Mouse (Mus musculus): Measurements from ENCODE around the gene Fam129b. TPM values are rescaled to one million over a fixed set of nuclear protein-coding genes. Genes with fewer than 3 reads are reported as not detected.

Fam129b gene
- polyA plus RNA-seq, 1 experiment from 2014 or later = 108 TPM

DNA sequence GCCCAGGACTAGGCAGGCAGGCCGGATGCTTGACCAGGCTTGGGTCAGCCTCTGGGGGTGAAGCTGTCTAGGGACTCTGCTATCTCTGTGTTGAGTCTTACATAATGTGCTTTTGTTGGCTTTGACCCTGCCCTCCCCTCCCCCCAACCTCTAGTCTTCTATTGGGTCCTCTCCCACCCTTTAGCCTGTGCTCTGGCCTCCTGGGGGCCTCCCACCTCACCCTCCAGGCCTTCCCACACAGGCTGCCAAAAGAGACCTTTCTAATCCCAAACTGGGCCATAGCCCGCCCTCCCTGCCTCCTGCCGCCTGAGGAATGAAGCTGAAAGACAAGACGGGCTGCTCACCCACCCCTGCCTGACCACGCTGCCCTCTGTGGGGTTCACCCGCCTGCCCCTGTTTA lies 5.1 kb downstream of the Fam129b start:
- WGBS = 37% methylated on average over 6 of the region's 6 CpGs
- Histone ChIP-seq H3K27me3 (ENCODE audit: control insufficient read depth, insufficient read depth, low read length) (no peaks in the 10 kb centered on the region), H3K9me3 (replicated peaks; ENCODE audit: control insufficient read depth, low read length) (no peaks in the 10 kb centered on the region), H3K4me2 (ENCODE audit: low read depth, low read length) (peak overlapping the region; percentile 90), H3K27ac (ENCODE audit: low read length) (peak overlapping the region; percentile 97), H3K4me3 (replicated peaks; ENCODE audit: low read length) (no peak overlapping the region), H3K36me3 (ENCODE audit: control insufficient read depth, insufficient read depth, low read length) (no peaks in the 10 kb centered on the region; the same call in 1 of the 2 replicates), H3K4me1 (ENCODE audit: control insufficient read depth, insufficient read depth, low read length) (peaks cover 79% of the 10 kb centered on the region), H3K9ac (ENCODE audit: low read length) (peak overlapping the region; percentile 94)
- no peak for ATAC-seq (ENCODE audit: insufficient read depth, low FRiP score)

GRCm38 (mm10) chr2:32881723-32882122 lies 5.8 kb downstream of the Fam129b start:
- 22% methylated on average over 3 of the region's 3 CpGs for WGBS
- H3K36me3 ChIP-seq (ENCODE audit: control insufficient read depth, insufficient read depth, low read length) = no peaks in the 10 kb centered on the region; the same call in 1 of the 2 replicates
- H3K27ac ChIP-seq (ENCODE audit: low read length) = peak overlapping the region; percentile 97
- no peak overlapping the region for H3K4me3 ChIP-seq (replicated peaks; ENCODE audit: low read length)
- peak overlapping the region; percentile 94 for H3K9ac ChIP-seq (ENCODE audit: low read length)
- no peaks in the 10 kb centered on the region for H3K27me3 ChIP-seq (ENCODE audit: control insufficient read depth, insufficient read depth, low read length)
- H3K4me2 ChIP-seq (ENCODE audit: low read depth, low read length) = peak overlapping the region; percentile 90
- H3K4me1 ChIP-seq (ENCODE audit: control insufficient read depth, insufficient read depth, low read length) = peaks cover 79% of the 10 kb centered on the region
- no peaks in the 10 kb centered on the region for H3K9me3 ChIP-seq (replicated peaks; ENCODE audit: control insufficient read depth, low read length)
- ATAC-seq (ENCODE audit: insufficient read depth, low FRiP score) = peak; percentile 22; the same call in 1 of the 2 replicates

GRCm38 (mm10) chr2:32882283-32883043 lies 6.5 kb downstream of the Fam129b start:
- H3K4me1 ChIP-seq (ENCODE audit: control insufficient read depth, insufficient read depth, low read length) = peaks cover 78% of the 10 kb centered on the region

GRCm38 (mm10) chr2:32884745-32885144 lies 8.8 kb downstream of the Fam129b start:
- Histone ChIP-seq H3K4me3 (replicated peaks; ENCODE audit: low read length) (no peak overlapping the region), H3K4me2 (ENCODE audit: low read depth, low read length) (peak overlapping the region; percentile 22; the same call in 1 of the 2 replicates), H3K27ac (ENCODE audit: low read length) (peak overlapping the region; percentile 97), H3K9me3 (replicated peaks; ENCODE audit: control insufficient read depth, low read length) (no peaks in the 10 kb centered on the region), H3K4me1 (ENCODE audit: control insufficient read depth, insufficient read depth, low read length) (peaks cover 70% of the 10 kb centered on the region), H3K9ac (ENCODE audit: low read length) (peak overlapping the region; percentile 49), H3K36me3 (ENCODE audit: control insufficient read depth, insufficient read depth, low read length) (no peaks in the 10 kb centered on the region; the same call in 1 of the 2 replicates), H3K27me3 (ENCODE audit: control insufficient read depth, insufficient read depth, low read length) (no peaks in the 10 kb centered on the region)
- ATAC-seq (ENCODE audit: insufficient read depth, low FRiP score) = no peak
- 24% methylated on average over 7 of the region's 7 CpGs for WGBS

More at GRCm38 (mm10) chr2:32882283-32883043, 6.5 kb downstream of the Fam129b start:
- WGBS = 21% methylated on average over 13 of the region's 21 CpGs
- H3K4me3 ChIP-seq (replicated peaks; ENCODE audit: low read length) = peak overlapping the region; percentile 17
- H3K9ac ChIP-seq (ENCODE audit: low read length) = peak overlapping the region; percentile 60
- peak overlapping the region; percentile 97 for H3K27ac ChIP-seq (ENCODE audit: low read length)
- H3K36me3 ChIP-seq (ENCODE audit: control insufficient read depth, insufficient read depth, low read length) = no peaks in the 10 kb centered on the region; the same call in 1 of the 2 replicates
- peak overlapping the region; percentile 43 for H3K4me2 ChIP-seq (ENCODE audit: low read depth, low read length)
- H3K9me3 ChIP-seq (replicated peaks; ENCODE audit: control insufficient read depth, low read length) = no peaks in the 10 kb centered on the region
- H3K27me3 ChIP-seq (ENCODE audit: control insufficient read depth, insufficient read depth, low read length) = no peaks in the 10 kb centered on the region
- ATAC-seq (ENCODE audit: insufficient read depth, low FRiP score) = peak; percentile 53; the same call in 1 of the 2 replicates

DNA sequence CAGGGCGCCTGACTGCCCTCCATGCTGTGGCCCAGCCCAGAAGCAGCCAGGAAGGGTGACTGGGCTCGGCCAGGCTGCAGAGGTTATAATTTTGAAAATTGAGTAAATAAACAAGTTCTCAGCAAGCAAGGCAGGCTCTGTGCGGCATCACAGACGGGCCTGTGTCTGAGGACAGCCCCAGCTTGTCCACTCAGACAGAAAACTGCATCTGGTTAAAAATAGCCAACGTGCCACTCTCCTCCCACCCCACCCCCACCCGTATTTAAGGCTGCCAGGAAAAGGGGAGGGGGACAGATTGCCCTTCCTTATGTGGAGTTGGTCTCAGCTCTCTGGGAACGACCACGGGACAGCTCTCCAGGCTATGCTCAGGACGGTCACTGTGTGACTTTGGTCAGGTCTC lies 12.1 kb downstream of the Fam129b start:
- Histone ChIP-seq H3K4me1 (ENCODE audit: control insufficient read depth, insufficient read depth, low read length) (peaks cover 48% of the 10 kb centered on the region), H3K4me2 (ENCODE audit: low read depth, low read length) (0 out of 2 replicates have a peak overlapping the region, but pooled peaks have one; percentile 6), H3K9me3 (replicated peaks; ENCODE audit: control insufficient read depth, low read length) (no peaks in the 10 kb centered on the region), H3K9ac (ENCODE audit: low read length) (peak overlapping the region; percentile 65), H3K36me3 (ENCODE audit: control insufficient read depth, insufficient read depth, low read length) (no peaks in the 10 kb centered on the region; the same call in 1 of the 2 replicates), H3K4me3 (replicated peaks; ENCODE audit: low read length) (no peak overlapping the region), H3K27me3 (ENCODE audit: control insufficient read depth, insufficient read depth, low read length) (no peaks in the 10 kb centered on the region), H3K27ac (ENCODE audit: low read length) (peak overlapping the region; percentile 86)
- WGBS = 17% methylated on average over 9 of the region's 9 CpGs
- ATAC-seq (ENCODE audit: insufficient read depth, low FRiP score) = peak; percentile 34; the same call in 1 of the 2 replicates

DNA sequence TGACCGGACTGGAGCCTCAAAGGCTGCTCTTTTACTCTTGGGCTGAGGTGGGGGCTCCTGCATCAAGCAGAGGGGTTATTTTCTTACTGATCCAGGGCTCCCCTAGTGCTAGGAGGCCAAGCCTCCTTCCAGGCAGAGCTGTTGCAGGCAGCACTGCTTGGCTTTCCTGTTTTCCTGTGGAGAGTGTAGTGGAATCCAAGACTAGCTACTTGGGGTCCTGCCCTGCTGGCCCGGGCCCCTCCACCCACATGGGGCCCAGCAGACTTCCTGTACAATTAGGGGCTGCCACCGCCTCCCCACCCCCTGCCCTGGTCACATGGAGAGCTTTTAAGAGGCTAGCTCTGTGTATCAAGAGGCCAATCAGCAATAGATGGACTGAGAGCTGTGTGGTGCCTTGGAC lies 12.6 kb downstream of the Fam129b start:
- no peaks in the 10 kb centered on the region; the same call in 1 of the 2 replicates for H3K36me3 ChIP-seq (ENCODE audit: control insufficient read depth, insufficient read depth, low read length)
- H3K4me1 ChIP-seq (ENCODE audit: control insufficient read depth, insufficient read depth, low read length) = peaks cover 48% of the 10 kb centered on the region
- H3K27ac ChIP-seq (ENCODE audit: low read length) = peak overlapping the region; percentile 86
- H3K4me3 ChIP-seq (replicated peaks; ENCODE audit: low read length) = no peak overlapping the region
- H3K4me2 ChIP-seq (ENCODE audit: low read depth, low read length) = 0 out of 2 replicates have a peak overlapping the region, but pooled peaks have one; percentile 6
- 29% methylated on average over 3 of the region's 3 CpGs for WGBS
- H3K9me3 ChIP-seq (replicated peaks; ENCODE audit: control insufficient read depth, low read length) = no peaks in the 10 kb centered on the region
- peak overlapping the region; percentile 65 for H3K9ac ChIP-seq (ENCODE audit: low read length)
- H3K27me3 ChIP-seq (ENCODE audit: control insufficient read depth, insufficient read depth, low read length) = no peaks in the 10 kb centered on the region
- ATAC-seq (ENCODE audit: insufficient read depth, low FRiP score) = no peak

DNA sequence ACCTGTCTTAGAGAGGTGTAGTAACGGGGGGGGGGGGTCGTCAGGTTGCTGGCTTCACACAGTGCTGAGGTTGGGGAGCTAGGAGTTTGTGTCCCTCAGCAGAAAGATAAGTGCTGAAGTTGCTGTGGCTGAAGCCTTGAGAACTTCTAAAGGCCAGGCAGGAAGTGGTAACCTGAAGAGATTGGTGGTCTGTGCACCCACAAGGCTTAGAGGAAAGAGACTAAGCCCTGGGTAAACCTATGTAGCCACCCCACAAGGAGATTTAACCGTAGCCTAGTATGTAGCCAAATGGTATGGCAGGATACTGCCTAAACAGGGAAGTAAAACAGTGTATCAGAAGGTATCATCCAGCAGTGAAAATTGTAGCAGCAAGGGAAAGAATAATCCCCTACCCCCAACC lies 14.4 kb downstream of the Fam129b start:
- 71% methylated on average over 3 of the region's 3 CpGs for WGBS
- H3K4me2 ChIP-seq (ENCODE audit: low read depth, low read length) = no peak overlapping the region

GRCm38 (mm10) chr2:32891278-32891677 lies 15.4 kb downstream of the Fam129b start:
- H3K9me3 ChIP-seq (replicated peaks; ENCODE audit: control insufficient read depth, low read length) = no peaks in the 10 kb centered on the region
- H3K9ac ChIP-seq (ENCODE audit: low read length) = no peak overlapping the region
- no peak overlapping the region for H3K4me2 ChIP-seq (ENCODE audit: low read depth, low read length)
- H3K4me3 ChIP-seq (replicated peaks; ENCODE audit: low read length) = no peak overlapping the region
- no peak for ATAC-seq (ENCODE audit: insufficient read depth, low FRiP score)
- H3K27ac ChIP-seq (ENCODE audit: low read length) = peak overlapping the region; percentile 86
- peaks cover 55% of the 10 kb centered on the region for H3K4me1 ChIP-seq (ENCODE audit: control insufficient read depth, insufficient read depth, low read length)
- WGBS = 42% methylated on average over 9 of the region's 9 CpGs
- no peaks in the 10 kb centered on the region for H3K27me3 ChIP-seq (ENCODE audit: control insufficient read depth, insufficient read depth, low read length)
- H3K36me3 ChIP-seq (ENCODE audit: control insufficient read depth, insufficient read depth, low read length) = no peaks in the 10 kb centered on the region

More for the DNA sequence above, 14.4 kb downstream of the Fam129b start:
- H3K36me3 ChIP-seq (ENCODE audit: control insufficient read depth, insufficient read depth, low read length) = no peaks in the 10 kb centered on the region
- no peaks in the 10 kb centered on the region for H3K27me3 ChIP-seq (ENCODE audit: control insufficient read depth, insufficient read depth, low read length)
- H3K27ac ChIP-seq (ENCODE audit: low read length) = peak overlapping the region; percentile 86
- ATAC-seq (ENCODE audit: insufficient read depth, low FRiP score) = no peak
- H3K9me3 ChIP-seq (replicated peaks; ENCODE audit: control insufficient read depth, low read length) = no peaks in the 10 kb centered on the region
- H3K9ac ChIP-seq (ENCODE audit: low read length) = peak overlapping the region; percentile 44; the same call in 1 of the 2 replicates
- peaks cover 45% of the 10 kb centered on the region for H3K4me1 ChIP-seq (ENCODE audit: control insufficient read depth, insufficient read depth, low read length)
- no peak overlapping the region for H3K4me3 ChIP-seq (replicated peaks; ENCODE audit: low read length)

- no peaks in the 10 kb centered on the region for H3K36me3 ChIP-seq (ENCODE audit: control insufficient read depth, insufficient read depth, low read length)
- H3K4me1 ChIP-seq (ENCODE audit: control insufficient read depth, insufficient read depth, low read length) = peaks cover 57% of the 10 kb centered on the region
- no peak overlapping the region for H3K4me3 ChIP-seq (replicated peaks; ENCODE audit: low read length)
- ATAC-seq (ENCODE audit: insufficient read depth, low FRiP score) = no peak
- no peak overlapping the region for H3K9ac ChIP-seq (ENCODE audit: low read length)
- peak overlapping the region; percentile 86; the same call in 1 of the 2 replicates for H3K27ac ChIP-seq (ENCODE audit: low read length)
- H3K4me2 ChIP-seq (ENCODE audit: low read depth, low read length) = no peak overlapping the region
- WGBS = 76% methylated on average over 14 of the region's 14 CpGs
- H3K27me3 ChIP-seq (ENCODE audit: control insufficient read depth, insufficient read depth, low read length) = no peaks in the 10 kb centered on the region
- no peaks in the 10 kb centered on the region for H3K9me3 ChIP-seq (replicated peaks; ENCODE audit: control insufficient read depth, low read length)
Measured at GRCm38 (mm10) chr2:32892490-32892889, 16.6 kb downstream of the Fam129b start.
